Mouse (Mus musculus) heart, embryonic 12.5 days (tissue): ENCODE measurements around the gene Ppp1r14a. TPM values are rescaled to one million over a fixed set of nuclear protein-coding genes. Genes with fewer than 3 reads are reported as not detected.

Experiments used
- ATAC-seq: fragments of 200-750 bp; cut with Nextera tagmentation; 2 replicates; pipeline ENCODE4 v1.8.0; 2017; ENCODE audit warnings: moderate TSS enrichment, moderate library complexity; ENCODE audit not compliant: insufficient number of reproducible peaks, low FRiP score
- H3K27ac ChIP-seq: fragments of 300-500 bp; sonication (generic); 2 replicates; pipeline ENCODE4 v1.5.1; 2016; ENCODE audit warnings: mild to moderate bottlenecking, moderate library complexity; ENCODE audit not compliant: poor library complexity, severe bottlenecking
- H3K27me3 ChIP-seq: fragments of 300-500 bp; sonication (generic); replicated peaks from 2 replicates; pipeline ENCODE4 v1.6.1; 2016; ENCODE audit warnings: mild to moderate bottlenecking, moderate library complexity
- H3K36me3 ChIP-seq: fragments of 300-500 bp; sonication (generic); 2 replicates; pipeline ENCODE4 v1.6.1; 2016; ENCODE audit warnings: mild to moderate bottlenecking, moderate library complexity
- H3K4me1 ChIP-seq: fragments of 300-500 bp; sonication (generic); replicated peaks from 2 replicates; pipeline ENCODE4 v1.6.1; 2016; ENCODE audit warnings: mild to moderate bottlenecking
- H3K4me2 ChIP-seq: fragments of 300-500 bp; sonication (generic); 2 replicates; pipeline ENCODE4 v1.6.1; 2016; ENCODE audit warnings: mild to moderate bottlenecking, moderate library complexity
- H3K4me3 ChIP-seq: fragments of 300-500 bp; sonication (generic); 2 replicates; pipeline ENCODE4 v1.5.1; 2016; ENCODE audit warnings: mild to moderate bottlenecking
- H3K9ac ChIP-seq: fragments of 300-500 bp; sonication (generic); 2 replicates; pipeline ENCODE4 v1.6.1; 2016; ENCODE audit warnings: mild to moderate bottlenecking, moderate library complexity
- H3K9me3 ChIP-seq: fragments of 300-500 bp; sonication (generic); replicated peaks from 2 replicates; pipeline ENCODE4 v1.6.1; 2016; ENCODE audit warnings: mild to moderate bottlenecking, moderate library complexity
- WGBS: fragments of 180-500 bp; shearing (Covaris S2); methylation state at CpG from one replicate; pipeline ENCODE4 v1.1.7; 2016; 5-methylcytosine and 5-hydroxymethylcytosine counted together
- polyA plus RNA-seq: library from polyadenylated mRNA; unstranded; fragments of >200 nt; fragmentation: Nextera tagmentation; extraction: Ambion mirVana; gene quantifications from 2 replicates; pipeline ENCODE4 v1.2.1, GENCODE M21; 2016

The Ppp1r14a gene
- 13.2 and 13.9 TPM in 2 replicates for polyA plus RNA-seq

- H3K4me3 ChIP-seq = peak within 1 kb of the TSS; percentile 61
- no peaks in the 10 kb centered on the region for H3K36me3 ChIP-seq
- peak within 1 kb of the TSS; percentile 55 for H3K27ac ChIP-seq
- H3K4me2 ChIP-seq = peak within 1 kb of the TSS; percentile 92
- under 1% methylated on average over 59 of the region's 59 CpGs for WGBS
- ATAC-seq = 0 out of 2 replicates have a peak, but pooled peaks have one; percentile 49
- H3K9me3 ChIP-seq = no peaks in the 10 kb centered on the region; the same call in 1 of the 2 replicates
- H3K27me3 ChIP-seq = peaks cover 59% of the 10 kb centered on the region
- H3K4me1 ChIP-seq = peaks cover 43% of the 10 kb centered on the region
- peak within 1 kb of the TSS; percentile 76 for H3K9ac ChIP-seq
Observed at GRCm38 (mm10) chr7:29288942-29289638, at the start of gene Ppp1r14a. Gene Ppp1r14a (plus strand): TSS chr7:29289308.

DNA sequence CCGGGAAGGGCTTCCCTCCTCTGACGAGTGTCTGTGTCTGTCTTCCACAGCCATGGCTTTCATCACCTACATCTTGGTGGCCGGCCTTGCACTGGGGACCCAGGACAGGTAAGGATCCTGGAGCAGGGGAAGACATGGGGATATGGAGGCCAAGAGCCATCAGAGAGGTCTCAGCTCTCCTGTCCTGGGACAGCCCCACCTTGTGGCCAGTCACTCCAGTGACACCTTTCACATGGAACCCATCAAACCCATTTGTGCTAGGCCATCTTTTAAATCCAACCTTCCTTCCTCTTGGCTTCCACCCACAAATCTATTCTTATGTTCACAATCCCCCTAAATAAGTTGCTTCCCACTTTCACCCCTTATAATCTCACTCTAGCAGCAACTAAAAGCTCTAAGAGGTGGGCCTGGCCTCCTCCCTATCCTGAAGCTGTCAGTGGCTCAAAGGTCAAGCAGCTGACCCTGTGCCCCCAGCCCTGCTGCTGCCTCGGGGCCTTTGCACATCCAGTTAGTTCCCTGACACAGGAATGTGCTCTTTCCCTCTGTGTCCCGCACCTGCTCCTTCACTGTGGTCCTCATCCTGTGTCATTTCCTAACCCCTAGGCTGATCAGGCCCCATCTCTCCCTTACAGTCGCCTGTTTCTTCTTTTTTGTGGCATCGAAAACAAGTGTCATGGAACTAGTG lies 44.2 kb upstream of the Ppp1r14a start:
- 82% methylated on average over 7 of the region's 7 CpGs for WGBS
- Histone ChIP-seq H3K9me3 (no peaks in the 10 kb centered on the region), H3K4me1 (peaks cover 22% of the 10 kb centered on the region), H3K4me3 (no peak overlapping the region), H3K27me3 (no peaks in the 10 kb centered on the region; the same call in 1 of the 2 replicates), H3K9ac (no peak overlapping the region), H3K27ac (no peak overlapping the region), H3K4me2 (no peak overlapping the region), H3K36me3 (peaks cover 33% of the 10 kb centered on the region)
- no peak for ATAC-seq

- Histone ChIP-seq H3K27ac (no peak overlapping the region), H3K9me3 (no peaks in the 10 kb centered on the region), H3K4me1 (peaks cover 22% of the 10 kb centered on the region), H3K4me2 (no peak overlapping the region), H3K9ac (no peak overlapping the region), H3K4me3 (no peak overlapping the region), H3K27me3 (no peaks in the 10 kb centered on the region; the same call in 1 of the 2 replicates), H3K36me3 (peaks cover 33% of the 10 kb centered on the region)
- no peak for ATAC-seq
- WGBS = 84% methylated on average over 5 of the region's 5 CpGs
Observed at GRCm38 (mm10) chr7:29246015-29246414, 43.1 kb upstream of the Ppp1r14a start.

- Histone ChIP-seq H3K27me3 (no peaks in the 10 kb centered on the region; the same call in 1 of the 2 replicates), H3K27ac (no peak overlapping the region), H3K4me3 (no peak overlapping the region), H3K4me2 (peak overlapping the region; percentile 91; the same call in 1 of the 2 replicates), H3K36me3 (peaks cover 30% of the 10 kb centered on the region), H3K4me1 (peaks cover 22% of the 10 kb centered on the region), H3K9ac (0 out of 2 replicates have a peak overlapping the region, but pooled peaks have one; percentile 70), H3K9me3 (no peaks in the 10 kb centered on the region)
- ATAC-seq = no peak
- 80% methylated on average over 21 of the region's 21 CpGs for WGBS
Observed at GRCm38 (mm10) chr7:29246619-29247313, 42.3 kb upstream of the Ppp1r14a start.

GRCm38 (mm10) chr7:29247314-29247700 lies 41.8 kb upstream of the Ppp1r14a start:
- H3K36me3 ChIP-seq = peaks cover 30% of the 10 kb centered on the region
- peak overlapping the region; percentile 47 for H3K4me3 ChIP-seq
- no peak for ATAC-seq
- no peaks in the 10 kb centered on the region; the same call in 1 of the 2 replicates for H3K27me3 ChIP-seq
- no peaks in the 10 kb centered on the region for H3K9me3 ChIP-seq
- H3K4me2 ChIP-seq = peak overlapping the region; percentile 91
- H3K9ac ChIP-seq = peak overlapping the region; percentile 70
- H3K4me1 ChIP-seq = peaks cover 22% of the 10 kb centered on the region
- WGBS = 24% methylated on average over 16 of the region's 16 CpGs
- no peak overlapping the region for H3K27ac ChIP-seq

DNA sequence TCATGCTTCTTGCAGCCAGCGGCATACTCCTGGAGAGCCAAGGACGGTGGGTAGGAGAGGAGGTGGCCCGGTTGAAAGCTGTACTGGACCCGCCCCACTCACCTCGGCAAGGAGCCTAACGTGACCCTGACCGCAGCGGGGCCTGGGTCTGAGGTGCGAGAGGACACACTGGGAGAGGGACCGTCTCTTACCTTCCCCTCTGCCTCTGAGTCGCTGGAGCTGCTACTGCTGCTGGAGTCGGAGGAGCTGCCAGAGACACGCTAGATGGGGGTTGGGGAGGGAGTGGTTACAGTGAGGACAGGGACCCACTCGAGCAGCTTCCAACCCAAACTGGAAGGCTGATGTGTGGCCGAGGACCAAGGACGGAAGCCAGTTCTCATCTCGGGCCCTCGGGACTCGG lies 41.4 kb upstream of the Ppp1r14a start:
- 0 out of 2 replicates have a peak, but pooled peaks have one; percentile 8 for ATAC-seq

GRCm38 (mm10) chr7:29248261-29248841 lies 40.8 kb upstream of the Ppp1r14a start, which contains the start of gene 2200002D01Rik:
Gene 2200002D01Rik (minus strand): TSS chr7:29248466.
- 8% methylated on average over 20 of the region's 20 CpGs for WGBS
- Histone ChIP-seq H3K9ac (peak within 1 kb of the TSS; percentile 70), H3K4me3 (peak within 1 kb of the TSS; percentile 47), H3K36me3 (peaks cover 30% of the 10 kb centered on the region), H3K4me2 (peak within 1 kb of the TSS; percentile 91), H3K9me3 (no peaks in the 10 kb centered on the region), H3K27ac (0 out of 2 replicates have a peak within 1 kb of the TSS, but pooled peaks have one; percentile 2), H3K4me1 (peaks cover 27% of the 10 kb centered on the region), H3K27me3 (no peaks in the 10 kb centered on the region; the same call in 1 of the 2 replicates)
- peak; percentile 27; the same call in 1 of the 2 replicates for ATAC-seq

More for the DNA sequence above, 41.4 kb upstream of the Ppp1r14a start:
- peak overlapping the region; percentile 47 for H3K4me3 ChIP-seq
- H3K27me3 ChIP-seq = no peaks in the 10 kb centered on the region; the same call in 1 of the 2 replicates
- H3K27ac ChIP-seq = 0 out of 2 replicates have a peak overlapping the region, but pooled peaks have one; percentile 2
- peaks cover 30% of the 10 kb centered on the region for H3K36me3 ChIP-seq
- 5% methylated on average over 19 of the region's 19 CpGs for WGBS
- H3K4me1 ChIP-seq = peaks cover 22% of the 10 kb centered on the region
- H3K9me3 ChIP-seq = no peaks in the 10 kb centered on the region
- H3K4me2 ChIP-seq = peak overlapping the region; percentile 91
- peak overlapping the region; percentile 70 for H3K9ac ChIP-seq

DNA sequence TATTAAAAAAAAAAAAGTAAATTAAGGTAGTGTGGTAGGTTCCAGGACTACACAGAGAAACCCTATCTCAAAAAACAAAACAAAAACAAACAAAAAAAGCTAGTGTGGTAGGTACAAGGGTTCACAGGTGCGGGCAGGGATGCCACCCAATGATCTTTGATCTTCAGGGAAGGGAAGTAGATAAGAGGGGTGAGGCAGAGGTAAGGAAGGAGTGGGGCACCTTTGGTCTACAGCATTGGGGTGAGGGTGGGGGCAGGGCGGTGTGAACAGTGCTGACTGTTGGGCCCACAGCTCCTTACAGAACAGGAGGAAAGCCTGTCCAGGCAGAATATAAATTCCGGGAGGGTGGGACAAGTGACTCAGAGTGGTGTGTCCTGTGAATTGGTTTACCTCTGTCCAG lies 37.9 kb upstream of the Ppp1r14a start:
- Histone ChIP-seq H3K4me1 (peaks cover 37% of the 10 kb centered on the region), H3K4me2 (no peak overlapping the region), H3K36me3 (peaks cover 8% of the 10 kb centered on the region), H3K4me3 (no peak overlapping the region), H3K9me3 (no peaks in the 10 kb centered on the region), H3K27me3 (no peaks in the 10 kb centered on the region; the same call in 1 of the 2 replicates), H3K9ac (no peak overlapping the region), H3K27ac (no peak overlapping the region)
- ATAC-seq = no peak
- 74% methylated on average over 3 of the region's 3 CpGs for WGBS

DNA sequence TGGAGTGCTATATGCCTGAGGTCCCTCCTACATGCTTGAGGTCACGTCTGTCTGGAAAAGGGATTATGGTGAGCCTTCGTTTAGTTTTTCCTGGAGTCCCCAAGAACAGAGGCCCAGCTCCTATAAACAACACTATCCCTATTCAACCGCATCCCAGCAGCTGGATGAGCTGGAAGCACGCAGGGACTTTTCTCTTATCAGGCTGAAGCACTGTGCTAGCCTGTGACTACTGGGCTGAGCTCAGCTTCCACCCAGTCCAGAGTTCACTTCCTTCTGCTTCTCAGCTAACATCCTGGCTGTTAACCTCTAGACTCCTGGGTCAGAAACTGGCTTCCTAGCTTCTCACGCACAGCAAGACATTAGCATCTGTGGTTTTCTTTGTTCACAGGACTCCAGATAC lies 35.3 kb upstream of the Ppp1r14a start:
- no peak overlapping the region for H3K27ac ChIP-seq
- H3K9me3 ChIP-seq = no peaks in the 10 kb centered on the region
- H3K27me3 ChIP-seq = no peaks in the 10 kb centered on the region; the same call in 1 of the 2 replicates
- H3K9ac ChIP-seq = no peak overlapping the region
- WGBS = 50% methylated on average over 5 of the region's 5 CpGs
- peaks cover 3% of the 10 kb centered on the region; the same call in 1 of the 2 replicates for H3K36me3 ChIP-seq
- H3K4me1 ChIP-seq = peaks cover 32% of the 10 kb centered on the region
- H3K4me2 ChIP-seq = no peak overlapping the region
- H3K4me3 ChIP-seq = no peak overlapping the region
- ATAC-seq = no peak

GRCm38 (mm10) chr7:29255875-29256274 lies 33.2 kb upstream of the Ppp1r14a start:
- WGBS = 88% methylated on average over 4 of the region's 4 CpGs
- no peak for ATAC-seq
- no peak overlapping the region for H3K4me3 ChIP-seq

More at GRCm38 (mm10) chr7:29255875-29256274, 33.2 kb upstream of the Ppp1r14a start:
- Histone ChIP-seq H3K4me2 (no peak overlapping the region), H3K9me3 (no peaks in the 10 kb centered on the region), H3K36me3 (peaks cover 3% of the 10 kb centered on the region; the same call in 1 of the 2 replicates), H3K27ac (no peak overlapping the region), H3K4me1 (peaks cover 39% of the 10 kb centered on the region), H3K27me3 (no peaks in the 10 kb centered on the region), H3K9ac (no peak overlapping the region)
